Mouse (Mus musculus) mature B cell (primary cell): ENCODE results near the gene P4ha1.

Source experiments
- in situ Hi-C: fragments of 300-500 bp; cut with MboI; formaldehyde crosslinking; loops from 2 replicates; pipeline ENCODE4 v1.14.3; 2019

The P4ha1 gene

DNA sequence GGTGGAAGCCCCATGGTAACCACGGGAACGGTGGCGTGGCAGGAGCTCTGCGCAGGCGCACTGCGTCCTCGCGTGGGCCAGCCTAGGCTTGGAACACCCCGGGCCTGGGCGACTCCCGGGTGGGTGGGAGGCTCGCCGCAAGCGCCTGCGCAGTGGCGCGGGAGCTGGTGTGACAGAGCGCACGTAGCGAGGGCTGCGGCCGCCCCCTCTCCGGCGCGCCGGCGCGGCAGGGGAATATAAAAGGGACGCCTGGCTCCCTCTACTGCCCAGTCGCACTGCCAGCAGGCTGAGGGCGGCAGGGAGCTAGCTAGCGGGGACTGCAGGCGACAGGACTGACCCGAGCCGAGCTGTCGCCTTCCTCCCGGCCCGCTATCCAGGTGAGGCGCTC lies at the start of gene P4ha1:
P4ha1 (plus strand) TSS at position 197 of the 388 bp plus-strand sequence.
- in situ Hi-C loops: no loop called here

DNA sequence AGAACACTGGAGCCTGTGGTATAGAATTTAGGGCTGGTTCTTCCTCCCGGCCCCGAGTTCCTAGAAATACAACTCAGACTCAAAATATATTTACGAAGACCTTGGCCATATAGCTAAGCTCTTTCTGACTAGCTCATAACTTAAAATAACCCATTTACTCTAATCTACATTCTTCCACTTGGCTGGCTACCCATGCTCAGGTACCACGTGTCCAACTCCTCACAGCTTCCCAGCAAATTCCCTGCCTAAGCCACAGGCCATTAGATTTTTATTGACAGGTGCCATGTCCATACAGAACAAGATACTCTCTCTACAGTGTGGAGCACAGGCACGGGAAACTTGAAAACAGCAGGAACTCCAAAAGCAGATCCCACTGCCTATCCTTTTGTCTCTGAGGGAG lies 47.4 kb upstream of the P4ha1 start:
- in situ Hi-C loops: no loop called here

GRCm38 (mm10) chr10:59277116-59277515 lies 46.0 kb upstream of the P4ha1 start:
- in situ Hi-C loops: no loop called here

DNA sequence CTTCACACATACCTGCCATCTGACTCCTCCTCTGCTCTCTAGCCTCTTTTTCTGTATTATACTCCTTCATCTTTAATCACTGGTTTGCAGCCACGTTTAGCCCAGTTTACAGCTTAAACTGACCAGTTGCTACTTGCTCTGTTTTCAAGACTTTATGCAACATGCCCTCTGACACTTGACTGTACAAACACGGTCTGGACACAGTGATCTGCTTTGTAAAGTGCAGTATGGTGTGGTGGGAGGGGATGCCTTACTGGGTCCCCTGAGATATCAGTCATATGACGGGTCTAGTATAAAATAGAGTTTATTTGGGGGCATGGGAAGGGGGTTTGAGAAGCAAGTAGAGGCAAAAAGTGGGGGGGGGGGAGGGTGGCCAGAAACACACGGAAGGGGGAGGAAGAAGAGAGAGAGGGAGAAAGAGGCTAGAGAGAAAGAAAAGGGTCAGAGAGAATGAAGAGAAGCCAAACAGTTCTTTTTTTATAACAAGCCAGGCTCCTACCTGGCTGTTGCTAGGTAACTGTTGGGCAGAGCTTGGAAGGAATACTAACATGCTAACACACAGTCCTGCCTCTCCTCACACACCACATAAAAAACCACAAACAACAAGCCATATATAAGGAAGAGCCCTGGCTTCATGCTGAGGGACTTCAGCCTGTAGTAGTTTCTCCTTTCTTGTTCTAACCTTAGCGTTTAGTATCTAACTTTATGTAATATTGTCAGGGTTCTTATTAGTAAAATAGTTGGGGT lies 45.2 kb upstream of the P4ha1 start:
- in situ Hi-C loops: no loop called here

DNA sequence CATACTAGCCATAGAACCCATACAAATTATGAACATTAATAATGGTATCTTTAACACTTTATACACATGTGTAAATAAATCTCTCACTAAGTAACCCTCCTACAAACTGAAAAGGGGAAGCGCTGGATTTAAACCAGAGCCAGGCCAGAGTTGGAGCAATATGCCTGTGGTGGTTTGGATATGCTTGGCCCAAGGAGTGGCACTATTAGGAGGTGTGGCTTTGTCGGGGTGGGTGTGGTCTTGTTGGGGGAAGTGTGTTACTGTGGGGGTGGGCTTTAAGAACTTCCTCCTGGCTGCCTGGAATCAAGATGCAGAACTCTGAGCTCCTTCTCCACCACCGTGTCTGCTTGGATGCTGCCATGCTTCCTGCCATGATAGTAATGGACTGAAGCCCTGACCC lies 39.9 kb upstream of the P4ha1 start:
- in situ Hi-C loops: no loop called here

GRCm38 (mm10) chr10:59283749-59284148 lies 39.3 kb upstream of the P4ha1 start:
- in situ Hi-C loops: no loop called here

GRCm38 (mm10) chr10:59285530-59285929 lies 37.6 kb upstream of the P4ha1 start:
- in situ Hi-C loops: no loop called here

DNA sequence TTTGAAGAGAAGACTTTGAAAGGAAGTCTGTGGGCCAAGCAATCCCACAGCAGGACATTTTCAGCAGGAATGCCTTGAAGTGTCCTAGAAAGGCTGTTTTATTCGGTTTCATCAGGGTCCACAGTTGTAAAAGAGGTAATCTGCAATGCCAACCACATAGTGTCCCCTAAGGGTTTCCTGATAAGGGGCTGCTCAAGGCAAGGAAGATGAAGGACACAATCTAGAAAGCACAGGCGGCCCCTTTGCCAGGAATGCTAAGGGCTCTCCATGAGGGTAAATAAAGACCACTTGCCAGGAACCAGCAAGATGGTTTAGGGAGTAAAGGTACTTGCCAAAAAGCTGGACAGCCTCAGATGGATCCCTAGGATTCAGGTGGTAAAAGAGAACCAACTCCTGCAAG lies 35.8 kb upstream of the P4ha1 start:
- in situ Hi-C loops: no loop called here

DNA sequence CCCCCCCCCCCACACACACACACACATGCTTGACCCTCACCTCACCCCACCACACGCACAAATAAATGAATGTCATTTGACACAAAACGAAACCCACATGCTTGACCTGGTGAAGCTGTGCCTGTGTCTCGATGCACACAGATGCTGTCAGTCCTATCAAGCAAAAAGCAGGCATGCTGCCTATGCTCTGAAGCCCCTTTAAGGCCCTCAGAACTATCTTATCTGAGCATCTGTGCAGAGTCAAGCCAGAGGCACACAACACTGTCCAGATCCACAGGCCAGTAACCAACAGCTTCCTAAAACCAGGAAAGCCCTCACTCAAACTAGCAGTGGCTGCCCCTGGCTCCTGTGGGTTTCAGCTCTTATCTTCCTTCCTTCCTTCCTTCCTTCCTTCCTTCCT lies 35.4 kb upstream of the P4ha1 start:
- in situ Hi-C loops: no loop called here

GRCm38 (mm10) chr10:59289062-59289461 lies 34.0 kb upstream of the P4ha1 start:
- in situ Hi-C loops: no loop called here

DNA sequence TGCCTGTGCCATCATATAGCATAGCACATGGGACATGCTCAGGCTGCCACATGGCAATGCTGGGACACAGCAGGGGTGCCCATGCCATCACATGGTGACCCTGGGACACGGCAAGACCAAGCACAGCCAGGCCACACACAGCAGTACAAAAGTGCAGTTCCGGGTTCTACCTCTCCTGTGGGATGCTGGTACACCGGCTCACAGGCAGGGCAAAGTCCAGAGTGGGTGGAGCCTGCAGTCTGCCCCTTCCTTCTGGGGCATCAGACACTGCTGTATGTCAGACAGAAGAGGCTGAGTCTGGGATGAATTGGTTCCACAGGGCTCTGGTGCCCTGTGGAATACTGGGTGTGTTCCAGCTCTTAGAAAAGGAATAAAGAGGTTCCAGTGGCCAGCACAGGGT lies 31.6 kb upstream of the P4ha1 start:
- in situ Hi-C loops: no loop called here

DNA sequence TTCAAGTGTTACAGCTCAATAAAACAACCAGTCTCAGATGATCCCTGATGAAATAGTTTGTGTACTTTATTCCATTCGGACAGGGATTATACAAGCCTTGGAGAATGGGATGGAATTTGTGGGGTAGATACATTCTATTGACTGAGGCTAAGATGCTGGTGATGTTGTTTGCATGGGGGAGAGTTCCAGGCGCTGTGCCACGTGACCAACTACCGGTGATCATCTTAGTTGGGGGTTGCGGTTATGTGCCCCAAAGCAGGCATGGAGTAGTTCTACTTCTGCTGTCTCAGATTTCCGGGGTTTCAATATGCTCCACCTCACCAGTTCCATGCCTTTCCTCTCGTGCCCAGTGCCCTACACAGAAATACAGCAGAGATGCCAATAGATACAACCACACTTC lies 31.0 kb upstream of the P4ha1 start:
- in situ Hi-C loops: no loop called here

- in situ Hi-C loops: no loop called here
Observed at GRCm38 (mm10) chr10:59292558-59292957, 30.5 kb upstream of the P4ha1 start.

- in situ Hi-C loops: no loop called here
Observed at GRCm38 (mm10) chr10:59295241-59295811, 27.8 kb upstream of the P4ha1 start.

GRCm38 (mm10) chr10:59296261-59296660 lies 26.8 kb upstream of the P4ha1 start:
- in situ Hi-C loops: no loop called here

DNA sequence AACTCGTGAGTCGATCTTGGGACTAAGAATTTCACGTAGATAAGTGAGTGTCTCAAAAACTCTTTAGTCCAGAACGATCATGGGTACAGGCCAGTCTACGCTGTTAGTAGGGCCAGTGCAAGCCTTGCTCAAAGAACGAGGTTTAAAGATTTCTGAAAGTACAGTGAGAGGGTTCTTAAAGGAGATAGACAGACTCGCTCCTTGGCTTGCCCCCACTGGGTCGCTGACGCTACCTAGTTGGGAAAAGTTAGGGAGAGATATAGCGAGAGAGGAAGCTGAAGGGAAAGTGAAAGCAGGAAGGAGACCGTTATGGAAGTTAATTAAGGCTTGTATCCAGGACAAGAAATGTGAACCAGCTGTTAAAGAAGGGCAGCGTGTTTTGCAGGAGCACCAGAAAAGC lies 20.4 kb upstream of the P4ha1 start:
- in situ Hi-C loops: loop anchor here (10.0 kb wide), 1 partner anchor 562 kb away; no protein-coding TSS in a partner anchor

- in situ Hi-C loops: loop anchor here (10.0 kb wide), 1 partner anchor 556 kb away; no protein-coding TSS in a partner anchor
Observed at GRCm38 (mm10) chr10:59308993-59309715, 13.9 kb upstream of the P4ha1 start.

DNA sequence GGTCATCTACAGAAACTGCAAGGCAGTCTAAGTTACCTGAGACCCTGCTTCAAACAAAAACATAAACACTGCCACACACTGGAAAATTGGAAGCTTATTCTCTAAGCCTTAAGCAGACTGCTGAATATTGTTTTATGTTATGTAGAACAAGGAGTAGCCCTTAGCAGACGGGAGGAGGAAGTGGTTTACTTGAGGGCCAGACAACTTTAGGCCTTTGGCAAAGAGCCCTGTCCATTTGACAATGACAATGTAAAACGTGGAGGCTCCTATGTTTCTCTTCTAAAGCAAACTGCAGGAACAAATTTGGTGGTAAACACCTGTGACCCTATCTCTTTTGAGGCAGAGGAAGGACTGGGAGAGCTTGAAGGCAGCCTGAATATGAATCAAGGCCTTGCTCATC lies 13.0 kb upstream of the P4ha1 start:
- in situ Hi-C loops: no loop called here

DNA sequence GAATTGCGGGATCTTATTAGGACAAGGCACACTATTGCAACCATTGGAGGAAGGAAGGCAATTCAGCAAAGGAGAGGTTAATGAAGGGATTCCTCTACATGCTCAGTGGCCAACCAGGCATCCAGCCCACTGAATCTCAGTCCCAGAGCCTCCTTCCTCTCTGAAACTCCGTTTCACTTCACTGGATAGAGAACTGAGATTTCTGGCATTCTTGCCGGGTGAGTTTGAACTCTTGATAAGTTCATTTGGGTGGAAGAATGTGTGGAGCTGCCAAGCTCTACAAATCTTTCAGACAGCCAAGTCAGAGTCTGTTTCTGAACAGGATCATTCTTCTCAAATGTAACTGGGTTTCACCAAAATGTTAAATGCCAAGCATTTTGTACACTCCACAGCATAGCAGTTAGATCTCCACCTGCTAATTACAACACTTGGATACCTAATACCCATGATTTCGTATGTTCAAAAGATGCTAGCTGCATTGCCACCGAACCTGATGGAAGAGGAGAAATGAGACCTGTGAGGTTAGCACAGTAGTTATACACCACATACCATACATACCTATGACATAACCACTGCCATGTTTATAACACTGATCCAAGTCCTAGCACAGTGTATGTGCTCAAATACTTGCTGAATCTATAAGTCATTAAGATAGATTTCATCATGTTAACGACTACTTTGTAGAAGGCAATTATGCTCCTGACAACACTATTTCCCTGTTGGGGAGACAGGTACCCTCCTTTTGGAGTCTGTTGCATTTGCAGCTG lies 12.2 kb upstream of the P4ha1 start:
- in situ Hi-C loops: no loop called here

- in situ Hi-C loops: no loop called here
Observed at GRCm38 (mm10) chr10:59311881-59312280, 11.2 kb upstream of the P4ha1 start.

GRCm38 (mm10) chr10:59321112-59321511 lies 2.0 kb upstream of the P4ha1 start:
- in situ Hi-C loops: no loop called here

DNA sequence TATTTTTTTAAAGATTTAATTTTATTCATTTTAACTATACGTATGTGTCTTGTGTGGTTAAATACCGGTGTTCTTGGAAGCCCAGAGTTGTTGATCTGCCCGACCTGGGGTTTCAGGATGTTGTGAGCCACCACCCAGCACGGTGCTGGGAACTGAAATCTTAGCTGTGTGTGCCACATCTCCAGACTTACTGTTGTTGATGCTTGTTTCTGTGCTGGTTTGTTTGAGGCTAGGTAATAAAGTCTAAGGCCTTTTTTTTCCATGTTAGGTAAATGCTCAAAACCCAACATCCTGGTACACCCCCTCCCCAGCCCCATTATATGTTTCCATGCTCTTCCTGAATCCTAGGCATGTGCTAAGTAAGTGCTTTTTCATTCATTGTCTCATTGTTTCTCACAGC lies 825 bp upstream of the P4ha1 start:
- in situ Hi-C loops: no loop called here
